23 mouse cellular contexts compared by ENCODE assay signal in the genomic region with DNA sequence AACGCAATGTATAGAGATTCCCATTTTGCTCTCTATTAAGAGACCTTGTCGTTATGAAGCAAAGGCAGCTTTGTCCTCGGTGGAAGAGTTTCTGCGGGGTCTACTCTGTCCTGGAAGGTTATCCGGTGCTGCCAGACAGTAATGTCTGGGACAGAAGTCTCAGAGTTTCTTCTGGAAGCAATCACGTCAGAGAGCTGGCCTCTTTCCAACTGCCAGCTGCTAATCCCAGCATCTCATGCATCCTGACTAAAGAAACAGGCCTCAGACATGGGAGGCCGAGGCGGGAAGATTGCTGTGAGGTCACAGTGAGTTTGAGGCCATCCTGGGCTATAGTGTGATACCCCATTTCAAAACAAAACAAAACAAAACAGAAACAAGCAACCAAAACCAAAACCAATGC. TPM values are rescaled to one million over a fixed set of nuclear protein-coding genes. Genes with fewer than 3 reads are reported as not detected.
DNase-seq lines count a peak whose midpoint lies in the region; ATAC-seq lines count a peak whose summit lies in the region.
"Had no signal": no experiment of that assay in that cellular context is flagged by ENCODE, and none has a peak within 500 bp of the region (broad histone marks: within the 10 kb centered on the region; RNA-seq: fewer than 3 reads in every experiment).

No protein-coding gene starts in this region.

- WGBS in kidney, embryonic 15.5 days = 70% methylated on average over 8 of the region's 8 CpGs

- H3K4me3 ChIP-seq in kidney, embryonic 15.5 days (replicated peaks) = no peak overlapping the region
- H3K4me3 ChIP-seq: erythroblast, embryonic 14.5 days; forebrain, embryonic 15.5 days; hindbrain, embryonic 12.5 days; limb, embryonic 10.5 days; midbrain, embryonic 13.5 days; myocyte had no signal

- peaks cover 22% of the 10 kb centered on the region for H3K4me1 ChIP-seq in kidney, embryonic 15.5 days

- ATAC-seq in kidney, embryonic 15.5 days (replicated peaks; ENCODE audit: low FRiP score) = no peak
- ATAC-seq: CD4-positive, CD25-positive, alpha-beta regulatory T cell, adult 4 months; forebrain, embryonic 15.5 days; liver, postnatal 0 days; midbrain, embryonic 13.5 days had no signal

- H3K9me3 ChIP-seq in kidney, embryonic 15.5 days (replicated peaks) = no peaks in the 10 kb centered on the region
- H3K9me3 ChIP-seq: forebrain, embryonic 15.5 days; G1E; hindbrain, embryonic 12.5 days; limb, embryonic 10.5 days; midbrain, embryonic 13.5 days had no signal

- H3K36me3 ChIP-seq in kidney, embryonic 15.5 days = no peaks in the 10 kb centered on the region
- H3K36me3 ChIP-seq: forebrain, embryonic 15.5 days; hindbrain, embryonic 12.5 days; limb, embryonic 10.5 days; midbrain, embryonic 13.5 days had no signal

- no peak overlapping the region for H3K9ac ChIP-seq in kidney, embryonic 15.5 days
- H3K9ac ChIP-seq: forebrain, embryonic 15.5 days; hindbrain, embryonic 12.5 days; liver, postnatal 0 days; midbrain, embryonic 13.5 days had no signal

- H3K27me3 ChIP-seq in kidney, embryonic 15.5 days = peaks cover 21% of the 10 kb centered on the region
- H3K27me3 ChIP-seq: forebrain, embryonic 15.5 days had no signal

- H3K27ac ChIP-seq in kidney, embryonic 15.5 days = no peak overlapping the region
- H3K27ac ChIP-seq: forebrain, embryonic 15.5 days; hindbrain, embryonic 12.5 days; limb, embryonic 10.5 days; midbrain, embryonic 13.5 days had no signal

- DNase-seq in kidney, postnatal 14 days = peak; percentile 19
- DNase-seq in retina, postnatal 1 day = peak; percentile 40
- DNase-seq in retina, embryonic 14.5 days (ENCODE audit: low spot score) = no peak
- DNase-seq in NIH3T3 (ENCODE audit: low read depth) = peak; percentile 46
- DNase-seq in lung, postnatal 4 days = peak; percentile 32 to 43
- no peak for DNase-seq in embryo, embryonic 9.5 days (ENCODE audit: extremely low spot score)
- DNase-seq: cerebellum, adult 8-10 months; gastrocnemius, postnatal 36 days; liver, postnatal 0 days; thymus, postnatal 25 days had no signal

- no peak overlapping the region for H3K4me2 ChIP-seq in kidney, embryonic 15.5 days

RNA-seq across cellular contexts. Expression of a gene that starts 3.0 kb away (rescaled TPM):
- 11.1 and 12.7 TPM in 2 replicates for polyA plus RNA-seq in kidney, embryonic 15.5 days (2015; fragmentation: Nextera tagmentation; extraction: Ambion mirVana)

RNA-seq across cellular contexts. Expression of a gene that starts 51.8 kb away (rescaled TPM):
- 0.21 and 0.36 TPM in 2 replicates for polyA plus RNA-seq in kidney, embryonic 15.5 days (2015; fragmentation: Nextera tagmentation; extraction: Ambion mirVana)
- polyA plus RNA-seq: embryonic facial prominence, embryonic 11.5 days; erythroblast, embryonic 14.5 days; G1E; intestine, embryonic 14.5 days; kidney, embryonic 14.5 days; limb, embryonic 10.5 days; liver, adult 2 months; liver, postnatal 0 days; midbrain, embryonic 13.5 days had no signal

Comparison
In these comparisons a context has a peak if more than half of its experiments do, and no peak if none do; other contexts are left out.
1. DNase-seq: peak in kidney, postnatal 14 days (single experiment), retina, postnatal 1 day (single experiment), NIH3T3 (single experiment) and lung, postnatal 4 days (2 of 2); none in retina, embryonic 14.5 days (single experiment) and embryo, embryonic 9.5 days (single experiment).